Mouse (Mus musculus): ENCODE measurements at regions not wholly inside any gene's neighbourhood (a gene's known extent, or its start where the extent isn't known, plus 50 kb on each side); places are given as distances from the start of the nearest gene placed in this dataset.
A peak's percentile ranks its signal among the peaks of the same experiment; 100 is the strongest.
"Not testable (repeated sequence)": the region's sequence is repeated elsewhere in the genome, so short reads cannot be mapped to it uniquely, and the experiment has no call there.

DNA sequence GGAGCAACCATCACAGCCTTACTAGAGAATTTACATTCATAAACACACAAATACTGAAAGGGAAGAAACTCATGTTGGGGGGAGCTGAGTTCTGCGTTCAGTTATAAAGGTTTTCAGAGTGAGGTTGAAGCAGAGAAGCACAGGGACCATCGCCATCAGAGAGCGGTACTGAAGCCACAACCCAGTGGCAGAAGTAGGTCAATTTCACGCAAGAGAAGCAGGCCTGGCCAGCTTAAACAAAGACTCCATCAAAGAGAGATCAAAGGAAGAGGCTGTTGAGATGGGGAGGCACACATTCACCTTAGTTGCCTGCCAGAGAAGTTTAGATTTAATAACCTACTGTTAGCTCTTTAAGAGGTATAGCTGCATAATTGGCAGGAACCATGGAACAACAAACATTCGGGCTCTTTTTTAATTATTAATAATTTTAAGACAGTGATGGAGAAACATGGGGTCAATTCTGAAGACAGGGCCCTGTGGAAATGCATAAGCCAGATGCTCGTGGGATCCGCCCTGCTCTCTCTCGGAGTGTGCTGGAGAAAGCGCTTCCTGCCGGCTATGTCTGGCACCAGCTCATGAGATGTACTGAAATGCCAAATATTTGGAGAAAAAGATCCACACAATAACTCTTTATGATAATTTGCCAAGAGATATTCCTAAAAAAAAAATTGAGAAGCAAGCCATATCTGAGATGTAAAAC, 119.8 kb upstream of the Creb1 start:
- Histone ChIP-seq H3K27me3 (replicated peaks) (no peaks in the 10 kb centered on the region), H3K4me2 (replicated peaks) (no peak overlapping the region), H3K9me3 (no peaks in the 10 kb centered on the region), H3K27ac (no peak overlapping the region), H3K4me1 (replicated peaks) (no peaks in the 10 kb centered on the region), H3K36me3 (no peaks in the 10 kb centered on the region), H3K4me3 (replicated peaks) (no peak overlapping the region), H3K9ac (no peak overlapping the region)
- ATAC-seq: no peak
- WGBS: 53% methylated on average over 10 of the region's 10 CpGs

- H3K4me3 ChIP-seq (replicated peaks): no peak overlapping the region
- no peak for ATAC-seq
- H3K9ac ChIP-seq: no peak overlapping the region
- 73% methylated on average over 4 of the region's 4 CpGs for WGBS
- H3K4me1 ChIP-seq (replicated peaks): no peaks in the 10 kb centered on the region
- no peak overlapping the region for H3K4me2 ChIP-seq (replicated peaks)
- H3K27ac ChIP-seq: no peak overlapping the region
- no peaks in the 10 kb centered on the region for H3K36me3 ChIP-seq
- no peaks in the 10 kb centered on the region for H3K9me3 ChIP-seq
- H3K27me3 ChIP-seq (replicated peaks): no peaks in the 10 kb centered on the region
Measured at GRCm38 (mm10) chr1:64411851-64412480, 120.5 kb upstream of the Creb1 start.

- H3K4me3 ChIP-seq (replicated peaks): no peak overlapping the region
- ATAC-seq: no peak
Measured at GRCm38 (mm10) chr1:64408807-64409582, 123.5 kb upstream of the Creb1 start.

GRCm38 (mm10) chr1:64391525-64391924, 140.9 kb upstream of the Creb1 start:
- H3K9me3 ChIP-seq: no peaks in the 10 kb centered on the region
- H3K27ac ChIP-seq: no peak overlapping the region
- no peak overlapping the region for H3K9ac ChIP-seq
- no peaks in the 10 kb centered on the region for H3K4me1 ChIP-seq (replicated peaks)
- 41% methylated on average over 8 of the region's 8 CpGs for WGBS
- no peaks in the 10 kb centered on the region for H3K27me3 ChIP-seq (replicated peaks)
- ATAC-seq: no peak
- H3K4me3 ChIP-seq (replicated peaks): no peak overlapping the region
- no peaks in the 10 kb centered on the region for H3K36me3 ChIP-seq
- H3K4me2 ChIP-seq (replicated peaks): no peak overlapping the region

More at GRCm38 (mm10) chr1:64408807-64409582, 123.5 kb upstream of the Creb1 start:
- Histone ChIP-seq H3K4me1 (replicated peaks) (no peaks in the 10 kb centered on the region), H3K27me3 (replicated peaks) (no peaks in the 10 kb centered on the region), H3K36me3 (no peaks in the 10 kb centered on the region), H3K4me2 (replicated peaks) (no peak overlapping the region), H3K9me3 (no peaks in the 10 kb centered on the region), H3K27ac (no peak overlapping the region), H3K9ac (no peak overlapping the region)
- WGBS: 82% methylated on average over 4 of the region's 4 CpGs

- no peak overlapping the region for H3K9ac ChIP-seq
- H3K36me3 ChIP-seq: no peaks in the 10 kb centered on the region
- peaks cover 11% of the 10 kb centered on the region for H3K4me1 ChIP-seq (replicated peaks)
- peak overlapping the region; percentile 29 for H3K4me2 ChIP-seq (replicated peaks)
- H3K9me3 ChIP-seq: no peaks in the 10 kb centered on the region
- 13% methylated on average over 6 of the region's 6 CpGs for WGBS
- ATAC-seq: peak; percentile 87
- no peaks in the 10 kb centered on the region for H3K27me3 ChIP-seq (replicated peaks)
- no peak overlapping the region for H3K27ac ChIP-seq
- H3K4me3 ChIP-seq (replicated peaks): no peak overlapping the region
Measured at GRCm38 (mm10) chr1:64381264-64381663, 151.2 kb upstream of the Creb1 start.

GRCm38 (mm10) chr1:64376426-64376825, 156.0 kb upstream of the Creb1 start:
- H3K9ac ChIP-seq; H3K4me2 ChIP-seq (replicated peaks); H3K27ac ChIP-seq; H3K27me3 ChIP-seq (replicated peaks); H3K36me3 ChIP-seq; H3K9me3 ChIP-seq; H3K4me3 ChIP-seq (replicated peaks); ATAC-seq; H3K4me1 ChIP-seq (replicated peaks): not testable (repeated sequence)
- 80% methylated on average over 1 of the region's 1 CpGs for WGBS

GRCm38 (mm10) chr1:64374286-64375071, 158.0 kb upstream of the Creb1 start:
- H3K4me1 ChIP-seq (replicated peaks): no peaks in the 10 kb centered on the region
- no peak overlapping the region for H3K27ac ChIP-seq
- no peak overlapping the region for H3K9ac ChIP-seq
- ATAC-seq: no peak
- no peaks in the 10 kb centered on the region for H3K9me3 ChIP-seq
- no peak overlapping the region for H3K4me2 ChIP-seq (replicated peaks)
- no peaks in the 10 kb centered on the region for H3K27me3 ChIP-seq (replicated peaks)
- no peaks in the 10 kb centered on the region for H3K36me3 ChIP-seq
- WGBS: 54% methylated on average over 13 of the region's 13 CpGs
- H3K4me3 ChIP-seq (replicated peaks): no peak overlapping the region

- Histone ChIP-seq H3K27ac (no peak overlapping the region), H3K4me1 (replicated peaks) (no peaks in the 10 kb centered on the region), H3K9ac (no peak overlapping the region), H3K36me3 (no peaks in the 10 kb centered on the region), H3K4me2 (replicated peaks) (no peak overlapping the region), H3K4me3 (replicated peaks) (no peak overlapping the region), H3K27me3 (replicated peaks) (no peaks in the 10 kb centered on the region), H3K9me3 (no peaks in the 10 kb centered on the region)
- 84% methylated on average over 1 of the region's 1 CpGs for WGBS
- no peak for ATAC-seq
Measured at GRCm38 (mm10) chr1:64364095-64364494, 168.3 kb upstream of the Creb1 start.

GRCm38 (mm10) chr1:64361959-64362638, 170.3 kb upstream of the Creb1 start:
- no peaks in the 10 kb centered on the region for H3K27me3 ChIP-seq (replicated peaks)
- no peak overlapping the region for H3K4me2 ChIP-seq (replicated peaks)

GRCm38 (mm10) chr1:64343268-64343667, 189.2 kb upstream of the Creb1 start:
- Histone ChIP-seq H3K4me1 (replicated peaks) (no peaks in the 10 kb centered on the region), H3K4me2 (replicated peaks) (no peak overlapping the region), H3K9me3 (no peaks in the 10 kb centered on the region), H3K9ac (no peak overlapping the region), H3K36me3 (no peaks in the 10 kb centered on the region), H3K27me3 (replicated peaks) (no peaks in the 10 kb centered on the region), H3K4me3 (replicated peaks) (no peak overlapping the region), H3K27ac (no peak overlapping the region)
- no peak for ATAC-seq
- 82% methylated on average over 3 of the region's 3 CpGs for WGBS

More at GRCm38 (mm10) chr1:64361959-64362638, 170.3 kb upstream of the Creb1 start:
- Histone ChIP-seq H3K36me3 (no peaks in the 10 kb centered on the region), H3K4me1 (replicated peaks) (no peaks in the 10 kb centered on the region), H3K9ac (no peak overlapping the region), H3K4me3 (replicated peaks) (no peak overlapping the region), H3K27ac (no peak overlapping the region), H3K9me3 (no peaks in the 10 kb centered on the region)
- no peak for ATAC-seq
- WGBS: 67% methylated on average over 4 of the region's 4 CpGs

GRCm38 (mm10) chr1:64341596-64341995, 190.8 kb upstream of the Creb1 start:
- H3K4me2 ChIP-seq (replicated peaks): no peak overlapping the region
- no peaks in the 10 kb centered on the region for H3K4me1 ChIP-seq (replicated peaks)
- no peak overlapping the region for H3K4me3 ChIP-seq (replicated peaks)
- H3K27me3 ChIP-seq (replicated peaks): no peaks in the 10 kb centered on the region
- no peak for ATAC-seq
- H3K9ac ChIP-seq: no peak overlapping the region
- 85% methylated on average over 6 of the region's 6 CpGs for WGBS
- H3K9me3 ChIP-seq: no peaks in the 10 kb centered on the region
- no peaks in the 10 kb centered on the region for H3K36me3 ChIP-seq
- no peak overlapping the region for H3K27ac ChIP-seq
